ENCODE assay signal across 13 mouse cellular contexts in genomic region chr9:46851753-46852152, GRCm38 (mm10).
"Had no signal": no experiment of that assay in that cellular context is flagged by ENCODE, and none has a peak within 500 bp of the region (broad histone marks: within the 10 kb centered on the region; RNA-seq: fewer than 3 reads in every experiment).

No protein-coding gene starts in this region.

- H3K27ac ChIP-seq: midbrain, embryonic 10.5 days; midbrain, embryonic 12.5 days; neural tube, embryonic 12.5 days; stomach, embryonic 15.5 days; stomach, postnatal 0 days had no signal

- H3K4me3 ChIP-seq: midbrain, embryonic 10.5 days; midbrain, embryonic 12.5 days; neural tube, embryonic 12.5 days; stomach, embryonic 15.5 days had no signal

- H3K4me1 ChIP-seq: neural tube, embryonic 12.5 days; stomach, embryonic 15.5 days had no signal

- H3K27me3 ChIP-seq: neural tube, embryonic 12.5 days; stomach, embryonic 15.5 days had no signal

- DNase-seq: lung, adult 18-20 months; lung, embryonic 14.5 days; lung, postnatal 10 days; lung, postnatal 4 days; right cerebral cortex, postnatal 14 days; thymus, adult 18-20 months; thymus, postnatal 14 days; thymus, postnatal 36 days had no signal

- H3K4me2 ChIP-seq: lung, embryonic 14.5 days; midbrain, embryonic 12.5 days; neural tube, embryonic 12.5 days; stomach, embryonic 15.5 days had no signal

- H3K36me3 ChIP-seq: midbrain, embryonic 10.5 days; midbrain, embryonic 12.5 days; neural tube, embryonic 12.5 days; stomach, embryonic 15.5 days had no signal

- H3K9me3 ChIP-seq: midbrain, embryonic 10.5 days; midbrain, embryonic 12.5 days; neural tube, embryonic 12.5 days; stomach, embryonic 15.5 days had no signal

- H3K9ac ChIP-seq: lung, embryonic 14.5 days; midbrain, embryonic 12.5 days; neural tube, embryonic 12.5 days; stomach, embryonic 15.5 days had no signal
